Mouse (Mus musculus) CD4-positive, CD25-positive, alpha-beta regulatory T cell, adult 2 months (primary cell): ENCODE measurements at regions not wholly inside any gene's neighbourhood (a gene's known extent, or its start where the extent isn't known, plus 50 kb on each side); places are given as distances from the start of the nearest gene placed in this dataset.

ENCODE experiments used
- DNase-seq: peaks from one replicate; pipeline ENCODE4 v3.0.0-alpha.2; 2012; ENCODE audit warnings: low read depth, low spot score

DNA sequence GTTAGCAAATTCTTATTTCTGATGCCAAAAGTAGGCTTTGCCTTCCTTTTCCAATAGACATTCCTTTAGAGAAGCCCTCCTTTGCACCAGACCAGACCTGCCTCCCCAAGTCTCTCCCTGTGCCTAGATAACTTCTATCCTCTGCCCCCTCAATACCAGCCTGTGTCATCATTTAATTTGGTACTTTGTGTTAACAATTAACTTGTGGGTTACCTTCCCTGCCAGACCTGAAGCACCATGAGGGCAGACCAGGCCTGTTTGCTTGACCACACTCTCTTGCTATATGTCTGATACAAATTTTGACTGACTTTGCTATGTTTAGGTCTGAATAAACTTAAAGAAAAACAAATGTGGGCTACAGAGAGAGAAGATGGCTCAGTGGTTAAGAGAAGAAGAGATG, 259.7 kb downstream of the Pik3r1 start:
- DNase-seq, result no peak

DNA sequence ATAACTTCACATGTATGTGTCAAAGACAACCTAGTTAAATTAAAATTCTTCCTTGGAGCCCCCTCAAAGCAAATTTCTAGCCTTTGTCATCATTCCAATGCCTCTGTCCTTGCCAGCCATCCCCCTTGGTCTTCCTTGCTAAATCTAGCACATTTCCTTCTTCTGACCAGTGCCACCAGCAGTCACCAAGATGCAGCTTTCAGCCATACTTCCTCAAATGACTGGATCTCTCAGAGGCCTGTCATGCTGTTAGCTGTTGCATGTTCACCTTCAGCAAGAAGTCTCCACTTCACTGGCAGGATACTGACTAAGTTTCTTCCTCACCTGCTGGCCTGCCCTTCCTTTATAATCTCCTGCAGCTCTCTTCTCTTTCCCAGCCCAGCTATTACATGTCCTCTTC, 261.3 kb downstream of the Pik3r1 start:
- peak; percentile 4 for DNase-seq

DNA sequence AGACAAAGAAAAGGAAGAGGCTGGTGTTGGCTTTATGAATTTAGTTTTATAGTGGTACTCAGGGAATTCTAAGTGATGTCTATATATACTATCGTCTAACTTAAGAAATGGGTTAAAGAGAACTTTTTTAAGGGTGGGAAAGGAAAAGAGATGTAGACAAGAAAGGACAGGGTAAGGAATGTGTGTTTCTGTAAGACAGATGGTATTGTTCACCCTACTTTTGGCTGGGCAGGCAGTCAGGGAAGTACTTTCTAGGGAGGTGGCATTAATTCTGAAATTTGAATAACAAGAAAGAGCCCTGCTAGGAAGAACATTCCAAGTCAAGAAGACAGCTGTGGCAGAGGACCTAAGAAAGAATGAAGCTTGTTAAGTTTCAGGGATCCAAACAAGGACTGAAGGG, 263.0 kb downstream of the Pik3r1 start:
- no peak for DNase-seq

DNA sequence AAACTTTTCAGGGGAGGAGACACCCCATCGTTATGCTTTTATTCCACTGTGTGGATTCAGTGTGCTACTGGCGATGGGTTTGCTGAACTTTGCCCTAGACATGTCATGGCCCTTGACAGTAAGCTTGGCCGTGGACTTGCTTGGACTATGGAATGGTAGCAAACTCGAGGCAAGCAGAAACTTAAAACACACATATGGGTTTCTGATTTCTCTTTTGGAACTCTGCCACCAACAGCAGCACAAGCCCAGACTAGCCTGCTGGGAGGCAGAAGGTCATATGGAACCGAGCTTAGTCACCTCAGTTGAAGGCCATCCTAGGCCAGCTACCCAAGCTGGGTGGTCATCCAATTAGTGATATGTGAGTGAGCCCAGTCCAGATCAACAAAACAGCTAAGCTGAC, 263.8 kb downstream of the Pik3r1 start:
- no peak for DNase-seq

DNA sequence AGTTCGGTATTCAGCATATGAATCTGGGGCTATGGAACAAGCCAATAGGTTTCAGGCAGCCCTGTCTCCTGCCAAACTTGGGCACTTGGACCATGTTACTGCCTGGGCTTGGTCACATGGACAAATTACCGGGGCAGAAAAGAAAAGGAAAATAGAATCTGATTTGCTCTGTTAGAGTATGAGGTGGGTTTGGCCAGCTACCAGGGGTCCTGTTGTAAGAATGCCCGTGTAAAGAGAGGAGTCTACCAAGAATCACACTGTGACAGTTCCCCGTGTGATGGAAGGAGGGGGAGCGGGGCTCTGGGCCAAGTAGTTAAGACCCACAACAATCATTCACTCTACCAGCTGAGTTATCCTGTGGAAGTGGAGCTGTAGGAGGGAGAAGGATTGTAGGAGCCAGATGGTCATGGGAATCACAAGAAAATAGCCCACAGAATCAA, 266.2 kb downstream of the Pik3r1 start:
- DNase-seq, result no peak

DNA sequence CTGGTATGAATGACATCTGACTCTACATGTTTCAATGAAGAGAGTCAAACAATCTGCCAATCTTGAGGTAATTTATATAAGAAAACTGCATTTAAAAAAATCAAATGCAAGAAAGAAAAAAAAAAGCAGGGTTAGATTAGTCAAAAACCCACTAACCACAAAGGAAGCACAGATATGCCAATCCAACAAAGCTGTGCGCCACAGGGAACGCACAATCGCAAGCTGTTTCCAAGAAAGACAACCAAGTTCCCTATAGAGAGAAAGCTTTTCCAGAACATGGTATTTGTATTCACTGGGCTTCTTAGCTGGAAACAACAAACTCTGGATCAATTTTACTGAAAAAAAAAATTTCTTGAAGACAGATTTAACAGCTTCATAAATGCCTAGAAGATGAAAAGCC, 267.0 kb downstream of the Pik3r1 start:
- no peak for DNase-seq

DNA sequence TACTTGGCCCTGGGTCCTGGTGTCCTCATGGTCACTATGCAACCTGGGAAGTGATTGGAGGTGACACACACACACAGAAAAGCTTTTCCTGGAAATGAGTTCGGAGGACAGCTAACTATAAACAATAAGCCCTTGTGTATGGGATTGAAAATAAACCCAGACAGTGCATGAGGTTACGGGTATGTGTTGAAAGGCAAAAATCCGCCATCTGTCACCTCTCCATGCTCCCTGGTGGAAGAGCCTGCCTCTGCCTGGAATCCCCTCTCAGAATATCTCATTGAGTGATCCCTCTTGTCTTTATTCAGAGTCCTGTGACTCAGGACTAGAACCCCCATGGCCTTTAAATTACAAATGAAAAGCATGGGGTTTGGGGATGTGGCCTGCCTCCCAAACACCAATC, 276.2 kb downstream of the Pik3r1 start:
- no peak for DNase-seq

DNA sequence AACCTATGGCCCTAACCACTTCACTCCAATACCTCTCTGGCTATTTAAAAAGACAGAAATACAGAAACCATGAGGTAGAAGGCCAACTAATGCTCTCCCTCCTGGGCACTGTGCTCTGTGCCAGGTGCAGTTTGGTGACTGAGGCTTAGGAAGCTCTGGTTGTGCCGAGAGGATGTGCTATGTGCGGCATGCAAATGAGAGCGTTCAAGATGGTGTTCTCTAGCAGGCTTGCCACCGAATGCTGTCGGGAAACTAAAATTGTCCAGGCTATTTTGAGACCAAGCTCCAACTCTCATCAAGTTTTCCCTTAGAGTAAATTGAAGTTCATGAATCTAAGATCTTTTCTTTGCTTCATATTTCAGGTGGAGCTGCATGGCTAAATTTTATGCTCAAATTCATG, 277.1 kb downstream of the Pik3r1 start:
- DNase-seq, result no peak

DNA sequence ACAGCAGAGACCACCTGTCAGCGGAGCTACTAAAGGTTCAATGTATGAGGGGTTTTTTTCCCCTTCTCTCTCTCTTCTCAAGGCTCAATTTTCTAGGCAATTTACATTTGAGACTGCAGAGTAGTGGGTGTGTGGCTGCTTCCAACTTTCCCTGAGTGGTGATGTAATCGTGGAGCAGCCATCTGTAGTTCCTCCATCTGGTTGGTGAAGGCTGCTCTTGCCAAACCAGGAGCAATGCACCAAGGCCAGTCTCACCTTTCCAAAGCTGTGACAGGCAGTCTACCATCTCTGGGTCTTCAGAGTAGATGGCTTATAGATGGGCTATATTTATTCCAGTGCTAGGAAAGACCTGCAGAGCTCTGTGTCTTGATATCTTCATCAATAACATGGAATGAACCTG, 280.4 kb downstream of the Pik3r1 start:
- no peak for DNase-seq

DNA sequence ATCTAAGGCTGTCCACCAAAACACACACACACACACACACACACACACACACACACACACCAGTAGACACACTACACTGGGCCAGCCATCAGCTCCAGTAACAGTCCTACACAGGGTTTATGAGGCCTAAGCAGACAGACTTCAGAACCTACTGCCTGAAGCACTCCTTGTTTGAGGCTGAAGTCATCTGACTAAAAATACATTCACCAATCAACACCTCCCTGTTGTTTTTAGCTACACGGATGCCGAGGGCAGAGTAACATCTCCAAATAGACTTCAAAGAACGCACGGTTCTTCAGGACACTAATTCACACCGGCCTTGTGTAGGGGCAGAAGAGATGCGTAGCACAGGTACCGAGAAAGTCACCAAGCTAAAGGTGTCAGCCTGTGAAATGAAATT, 282.2 kb downstream of the Pik3r1 start:
- no peak for DNase-seq

DNA sequence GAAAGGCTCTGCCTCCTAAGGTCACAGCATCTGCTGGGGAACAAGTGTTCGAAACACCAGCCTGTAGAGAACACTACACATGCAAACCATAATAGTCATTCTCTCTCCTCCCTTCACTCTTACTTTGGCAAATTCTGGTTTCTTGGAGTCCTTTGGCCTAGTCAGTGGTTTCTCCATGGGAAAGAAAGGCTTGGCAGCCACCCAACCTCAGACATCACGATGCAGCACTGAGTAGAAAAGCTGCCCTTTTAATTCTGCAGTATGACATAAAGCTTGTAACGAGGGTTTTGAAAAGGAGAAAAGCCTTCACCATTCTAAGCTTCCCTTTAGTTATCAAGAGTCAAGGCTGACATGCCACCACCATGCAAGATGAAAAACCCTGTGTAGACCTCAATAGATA, 284.2 kb downstream of the Pik3r1 start:
- no peak for DNase-seq

DNA sequence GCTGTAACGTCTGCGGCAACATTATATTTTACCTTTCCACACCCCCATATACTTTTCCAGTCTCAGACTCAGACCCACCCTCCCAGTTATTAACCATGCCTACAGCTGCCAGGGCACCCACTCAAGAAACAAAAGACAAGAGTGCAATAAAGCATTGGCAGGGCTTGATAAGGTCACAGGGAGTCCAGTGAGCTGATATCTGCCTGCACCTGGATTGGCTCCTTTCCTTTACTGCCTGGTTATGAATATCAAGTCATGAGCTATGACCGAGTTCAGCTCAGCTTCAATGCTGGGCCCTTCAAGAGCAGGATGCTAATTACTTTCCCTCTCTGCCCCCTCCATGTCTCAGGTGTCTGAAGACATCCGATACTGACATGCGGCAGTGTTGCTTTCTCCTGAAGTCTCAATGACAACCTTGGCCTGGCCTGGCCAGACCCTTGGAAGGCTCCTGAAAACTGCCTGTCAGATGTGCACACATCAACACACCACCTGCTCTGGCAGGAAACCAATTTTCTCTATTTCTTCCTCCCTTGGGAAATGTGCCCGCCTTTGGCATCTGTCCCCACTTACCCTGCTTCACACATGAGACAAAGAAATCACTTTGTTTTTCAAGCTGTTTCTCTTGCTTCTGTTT, 286.3 kb downstream of the Pik3r1 start:
- no peak for DNase-seq

DNA sequence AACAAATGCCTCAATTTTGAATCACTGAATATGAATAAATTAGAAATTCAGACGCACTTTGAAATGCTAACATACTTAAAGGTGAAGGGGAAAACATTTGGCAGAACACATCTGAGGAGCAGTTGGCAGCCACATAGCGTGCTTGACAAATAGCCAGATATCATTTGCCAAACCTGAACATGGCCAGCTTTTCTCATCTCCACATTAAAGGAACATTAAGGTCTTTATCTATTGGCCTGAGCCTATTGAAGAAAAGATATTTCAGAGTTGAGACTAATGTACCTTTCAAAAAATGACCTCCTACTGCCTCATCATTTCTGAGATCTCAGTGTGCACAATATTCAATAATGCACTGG, 288.7 kb downstream of the Pik3r1 start:
- no peak for DNase-seq

DNA sequence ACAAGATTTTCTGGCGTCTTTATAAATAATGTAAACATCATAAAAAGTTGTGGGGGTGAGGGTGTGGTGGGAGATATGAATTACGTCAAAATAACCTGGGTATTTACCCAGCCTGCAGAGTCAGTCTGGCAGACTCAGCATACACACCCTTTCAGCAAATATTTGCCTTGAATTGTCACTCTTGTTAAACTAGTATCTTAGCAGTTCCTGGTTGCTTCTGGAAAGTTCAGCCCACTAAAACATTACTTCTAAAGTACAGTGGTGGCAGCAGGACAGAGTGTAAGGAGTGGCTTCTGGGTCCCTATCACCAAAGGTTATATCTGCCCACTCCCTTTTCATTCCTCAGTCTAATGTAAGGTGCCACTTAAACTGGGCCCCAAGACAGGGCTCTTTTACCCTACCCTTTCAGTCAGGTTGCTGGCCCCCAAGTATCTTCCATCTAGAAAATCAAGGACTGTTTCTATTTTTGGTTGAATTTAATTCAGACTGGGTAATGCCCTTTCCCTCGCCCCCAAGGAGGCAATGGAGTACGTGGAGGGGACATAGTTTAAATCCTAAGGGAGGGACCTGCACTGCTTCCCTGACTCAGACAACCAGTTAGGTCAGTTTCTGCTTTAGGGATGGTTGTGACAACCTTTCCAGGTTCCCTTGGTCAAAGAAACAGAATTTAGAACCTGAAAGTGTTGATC, 289.3 kb downstream of the Pik3r1 start:
- DNase-seq, result no peak

DNA sequence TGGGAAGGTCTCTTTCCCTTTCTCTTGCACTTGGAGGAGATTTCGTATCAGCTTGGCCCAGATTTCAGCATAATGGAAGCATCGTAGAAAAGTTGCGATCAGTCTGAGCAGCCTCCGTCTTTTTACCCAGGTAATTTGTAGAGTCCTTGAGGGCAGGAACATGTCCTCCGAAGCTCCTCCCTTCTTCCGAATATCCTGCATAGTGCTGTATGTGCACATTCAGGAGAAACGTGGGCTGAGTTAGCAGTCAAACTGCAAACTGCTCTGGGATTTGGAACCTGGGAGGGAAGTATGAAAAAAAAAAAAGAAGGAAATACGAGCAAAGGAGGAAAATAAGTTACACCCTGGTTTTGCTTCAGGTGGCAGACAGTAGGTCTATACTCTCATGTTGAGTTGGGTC, 294.7 kb downstream of the Pik3r1 start:
- no peak for DNase-seq

DNA sequence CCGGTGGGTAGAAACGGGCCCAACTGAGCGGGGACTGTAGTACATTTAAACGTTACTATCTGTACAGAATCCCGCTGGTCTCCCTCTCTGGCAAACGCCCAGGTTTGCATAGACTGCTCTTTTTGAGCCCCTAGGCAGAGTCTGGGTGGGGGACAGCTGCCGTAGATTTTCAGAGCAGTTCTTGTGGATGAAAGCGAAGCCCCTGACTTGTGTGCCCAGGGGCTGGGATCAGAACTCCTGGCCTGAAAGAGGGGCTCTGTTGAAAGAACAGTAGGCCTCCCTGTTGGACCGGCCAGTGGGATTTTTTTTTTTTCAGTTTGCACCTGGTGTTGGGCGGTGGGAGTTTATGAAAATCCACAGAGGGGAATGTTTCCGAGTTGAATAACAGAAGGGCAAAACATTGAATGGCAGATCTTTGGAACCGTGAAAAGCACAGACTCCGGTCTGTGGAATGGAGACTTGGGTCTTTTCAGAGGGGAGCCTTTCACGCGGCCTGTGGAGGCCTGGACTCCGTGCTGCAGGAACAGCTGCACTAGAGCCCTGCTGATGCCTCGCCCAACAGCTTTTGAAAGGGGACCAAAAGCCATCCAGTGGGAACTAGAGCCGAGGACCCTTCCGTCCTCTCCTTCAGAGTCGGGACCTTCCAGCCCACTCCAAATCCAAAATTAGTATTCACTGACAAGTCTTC, 297.3 kb downstream of the Pik3r1 start:
- no peak for DNase-seq

DNA sequence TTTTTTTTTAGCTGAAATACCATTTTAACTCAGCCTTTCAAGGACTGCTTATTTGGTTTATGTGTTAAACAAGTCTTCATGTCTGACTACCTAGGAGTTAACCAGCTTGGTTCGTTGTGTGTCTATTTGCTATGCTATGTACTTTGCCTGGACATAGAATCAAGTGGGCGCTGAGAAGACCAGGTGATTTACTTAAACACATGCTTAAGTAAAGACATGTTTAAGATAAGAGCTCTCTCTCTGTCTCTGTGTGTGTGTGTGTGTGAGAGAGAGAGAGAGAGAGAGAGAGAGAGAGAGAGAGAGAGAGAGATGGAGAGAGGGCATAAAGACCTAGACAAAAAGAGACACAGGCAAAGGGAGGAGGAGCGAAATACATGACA, 302.3 kb downstream of the Pik3r1 start:
- no peak for DNase-seq

DNA sequence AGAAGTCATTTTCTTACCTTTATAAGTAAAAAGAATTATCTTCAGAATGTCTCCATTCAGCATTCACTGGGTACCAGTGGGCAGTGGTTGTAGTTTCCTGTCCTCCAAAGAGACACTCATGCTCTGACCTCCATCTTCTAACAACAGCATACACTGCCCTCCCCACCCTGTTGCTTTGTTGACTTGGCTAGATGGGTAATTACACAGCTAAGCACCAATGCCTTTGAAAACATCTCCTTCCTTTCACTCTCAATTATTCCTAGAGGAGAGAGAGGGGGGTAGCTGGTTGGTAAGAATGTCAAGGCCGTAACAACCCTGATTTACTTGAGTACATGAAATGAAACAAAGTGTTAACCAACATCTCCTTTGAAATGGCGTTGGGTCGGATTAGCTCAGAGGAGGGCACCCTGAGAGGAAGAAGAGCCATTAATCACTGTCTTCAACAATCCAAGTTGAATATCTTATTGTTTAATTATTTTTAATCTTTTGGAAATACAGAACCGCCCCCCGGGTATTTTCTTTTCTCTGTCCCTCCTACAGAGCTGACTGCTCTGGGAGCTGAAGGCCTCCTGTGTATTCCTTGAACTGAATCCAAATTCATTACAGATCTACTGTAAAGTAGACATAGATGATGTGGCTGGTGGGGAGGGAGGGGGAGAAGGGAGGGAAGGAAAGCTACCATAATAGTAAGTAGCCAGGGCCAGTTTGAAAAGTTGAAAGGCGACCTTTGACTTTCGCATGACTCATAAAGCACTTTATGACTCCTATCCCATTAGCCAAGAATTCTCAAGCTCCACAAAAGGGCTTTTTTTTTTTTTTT, 302.9 kb downstream of the Pik3r1 start:
- no peak for DNase-seq

DNA sequence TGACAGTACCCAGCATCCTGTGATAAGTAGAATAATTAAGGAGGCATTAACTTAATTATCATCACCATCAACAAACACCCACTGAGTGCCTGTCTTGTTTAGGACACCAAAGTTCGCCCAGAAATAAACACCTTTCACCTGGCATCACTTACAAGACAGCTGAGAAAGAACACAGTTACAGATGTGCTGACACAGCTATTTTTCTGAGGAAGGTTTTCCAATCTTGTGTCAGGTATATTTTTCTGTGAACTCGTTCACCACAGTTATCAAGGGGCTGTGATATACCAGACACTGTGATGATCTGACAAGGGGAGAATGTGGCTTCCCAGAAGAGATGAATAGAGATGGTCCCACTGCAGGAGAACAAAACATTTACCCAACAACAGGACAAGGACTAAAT, 311.1 kb downstream of the Pik3r1 start:
- DNase-seq, result no peak

DNA sequence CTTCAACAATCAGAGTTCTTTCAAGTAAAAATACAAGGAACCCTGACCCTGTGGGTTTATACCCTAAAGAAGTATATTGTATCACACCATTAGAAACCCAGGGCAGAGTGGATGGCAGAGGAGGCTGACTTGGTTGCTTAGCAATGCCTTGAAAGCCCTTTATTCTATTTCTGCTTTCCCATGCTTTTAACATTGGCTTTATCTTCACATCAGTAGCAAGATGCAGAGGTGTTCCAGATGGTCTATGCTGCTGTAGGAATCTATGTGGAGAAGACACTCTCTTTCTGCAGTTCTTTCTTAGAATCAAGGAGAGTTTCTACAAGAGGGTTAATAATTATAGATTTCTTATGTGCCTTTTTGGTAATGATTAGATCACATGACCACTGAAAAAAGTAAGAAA, 313.7 kb downstream of the Pik3r1 start:
- no peak for DNase-seq

DNA sequence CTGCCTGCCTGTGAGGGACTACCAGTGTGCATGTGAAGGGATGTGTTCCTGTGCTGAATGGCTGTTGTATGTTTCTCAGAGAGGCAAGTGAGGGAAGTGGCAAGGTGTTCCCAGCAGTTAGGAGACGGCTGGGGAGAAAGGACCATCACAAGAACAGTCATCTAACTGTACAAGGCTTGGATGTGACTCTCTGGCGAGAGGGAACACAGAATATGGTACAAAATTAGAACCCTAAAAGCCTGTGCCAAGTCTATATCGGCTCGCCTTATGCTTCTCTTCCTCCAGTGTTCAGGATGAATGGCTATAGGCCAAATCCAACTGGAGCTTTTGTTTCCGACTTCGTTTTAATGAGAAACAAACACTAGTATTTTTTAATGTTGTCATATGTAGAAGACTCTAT, 317.5 kb downstream of the Pik3r1 start:
- no peak for DNase-seq

DNA sequence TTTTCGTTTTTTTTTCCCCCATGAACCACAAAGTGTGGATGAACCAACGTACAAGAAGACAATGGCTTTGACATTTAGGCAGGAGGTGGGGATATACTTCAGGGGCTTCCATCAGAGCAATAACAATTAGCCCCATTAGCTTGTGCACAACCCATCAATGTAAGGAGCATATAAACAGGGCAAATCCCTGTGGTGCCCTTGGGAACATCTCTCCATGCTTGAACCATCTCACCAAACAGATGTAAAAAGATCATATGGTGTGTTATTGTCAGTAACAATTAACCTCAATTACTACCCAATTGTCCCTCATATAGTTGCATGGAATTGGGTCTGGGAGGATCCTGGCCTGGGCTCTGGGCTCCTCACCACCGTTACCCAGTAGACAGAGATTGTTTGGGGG, 328.5 kb downstream of the Pik3r1 start:
- DNase-seq, result no peak
